Mouse (Mus musculus): ENCODE data around the gene Ctnnbip1.
"Not testable (repeated sequence)": the region's sequence is repeated elsewhere in the genome, so short reads cannot be mapped to it uniquely, and the experiment has no call there.

Gene Ctnnbip1

DNA sequence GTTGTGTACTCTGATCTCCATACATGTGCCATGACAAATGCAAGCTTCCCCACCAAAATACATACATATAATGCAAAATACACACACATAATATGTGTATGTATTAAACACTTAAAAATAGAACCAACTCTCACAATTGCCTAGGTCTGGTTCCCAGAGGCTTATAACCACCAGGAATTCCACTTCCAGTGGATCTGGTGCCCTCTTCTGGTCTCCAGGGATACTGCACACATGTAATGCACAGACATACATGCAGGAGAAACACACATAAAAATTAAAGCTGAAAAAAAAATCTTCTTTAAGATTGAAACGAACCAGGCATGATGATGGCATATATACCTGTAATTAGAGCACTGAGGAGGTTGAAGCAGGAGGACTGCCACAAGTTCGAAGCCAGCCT, 73.5 kb downstream of the Ctnnbip1 start:
- no peak for DNase-seq

DNA sequence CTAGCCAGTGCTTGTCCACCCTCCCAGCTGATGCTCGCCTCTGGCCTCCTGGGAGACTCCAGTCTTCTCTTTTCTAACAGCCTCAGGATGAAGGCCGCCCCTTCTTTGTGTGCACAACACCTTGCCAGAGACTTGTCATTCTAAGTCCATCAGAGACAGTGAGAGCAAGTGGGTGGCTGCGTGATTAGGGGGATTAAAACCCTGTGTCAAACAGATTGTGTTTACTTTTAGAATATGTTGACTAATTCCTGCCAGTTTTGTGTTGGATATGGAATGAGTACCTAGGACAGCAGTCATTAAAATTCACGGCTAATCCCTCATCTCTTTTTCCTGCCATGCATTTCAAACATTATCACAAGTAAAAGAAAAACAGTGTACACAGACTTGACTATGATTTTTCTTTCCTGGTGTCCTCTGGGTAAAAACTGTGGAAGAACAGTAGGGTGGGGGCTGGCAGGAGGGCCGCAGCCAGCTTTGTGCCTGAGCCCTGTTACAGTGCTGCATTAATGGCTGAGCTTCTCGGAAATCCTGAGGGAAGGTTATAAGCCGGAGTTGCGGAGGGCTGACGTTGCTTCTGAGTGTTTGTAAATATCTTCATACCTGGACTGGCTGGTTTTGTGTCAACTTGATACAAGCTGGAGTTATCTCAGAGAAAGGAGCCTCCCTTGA, 77.0 kb downstream of the Ctnnbip1 start:
- DNase-seq, result no peak

DNA sequence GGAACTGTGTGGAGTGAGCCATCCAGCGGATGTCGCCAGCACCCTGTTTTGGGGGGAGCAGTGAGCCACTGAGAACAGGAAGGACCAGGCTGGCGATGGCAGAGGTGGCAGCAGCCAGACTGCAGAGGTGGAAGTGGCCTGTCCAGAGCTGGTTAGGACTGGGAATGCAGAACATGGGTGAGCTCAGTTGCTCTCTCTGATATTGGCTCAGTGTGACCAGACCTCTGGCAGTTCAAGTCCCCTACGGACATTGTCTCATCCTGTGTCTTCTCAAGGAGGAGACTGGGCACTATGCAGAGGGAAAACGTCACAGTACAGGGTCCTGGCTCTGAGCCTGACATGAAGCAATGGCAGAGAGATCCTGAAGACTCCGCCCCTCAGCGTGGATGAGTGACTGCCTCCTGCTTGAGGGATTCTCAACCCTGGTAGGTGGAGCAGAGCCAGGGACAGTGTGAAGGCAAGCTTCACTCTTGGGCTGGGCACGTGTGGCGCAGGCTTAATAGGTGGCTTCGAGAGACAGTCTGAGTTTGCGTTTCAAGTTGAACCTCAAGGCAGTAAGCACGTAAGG, 79.7 kb downstream of the Ctnnbip1 start:
- DNase-seq, result no peak

DNA sequence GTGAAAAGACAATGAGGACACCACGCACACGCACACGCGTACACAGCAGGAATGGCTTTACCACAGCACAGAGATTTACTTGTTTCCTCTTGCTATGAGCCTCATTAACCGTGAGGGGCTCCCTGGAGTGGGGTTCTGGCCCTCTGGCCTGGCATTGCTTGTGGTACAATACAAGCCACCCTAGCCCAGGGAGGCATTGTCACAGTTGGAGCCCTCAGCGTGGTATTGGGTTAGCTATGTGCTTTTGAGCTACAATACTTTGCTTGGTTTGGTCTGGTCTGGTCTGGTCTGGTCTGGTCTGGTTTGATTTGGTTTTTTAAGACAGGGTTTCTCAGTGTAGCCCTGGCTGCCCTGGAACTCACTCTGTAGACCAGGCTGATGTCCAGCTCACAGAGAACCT, 81.5 kb downstream of the Ctnnbip1 start:
- DNase-seq, result no peak

DNA sequence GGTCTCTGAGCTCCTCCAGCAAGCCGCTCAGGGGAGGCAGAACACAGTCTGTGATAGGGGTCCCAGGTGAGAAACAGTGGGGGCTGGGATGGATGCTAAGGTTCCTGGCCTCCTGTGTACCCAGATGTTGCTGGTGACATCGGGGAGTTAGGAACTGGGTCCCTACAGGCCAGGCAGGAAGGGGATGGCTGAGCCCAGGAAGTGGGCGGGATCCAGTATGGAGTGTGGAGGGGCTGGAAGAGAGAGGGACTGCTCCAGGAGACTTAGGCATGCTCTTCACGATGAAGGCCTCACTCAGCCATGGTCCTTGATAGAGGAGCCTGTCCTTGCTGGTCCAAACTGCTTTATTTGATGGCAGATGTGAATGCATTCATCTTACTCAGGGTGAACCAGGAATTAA, 82.1 kb downstream of the Ctnnbip1 start:
- DNase-seq, result no peak

DNA sequence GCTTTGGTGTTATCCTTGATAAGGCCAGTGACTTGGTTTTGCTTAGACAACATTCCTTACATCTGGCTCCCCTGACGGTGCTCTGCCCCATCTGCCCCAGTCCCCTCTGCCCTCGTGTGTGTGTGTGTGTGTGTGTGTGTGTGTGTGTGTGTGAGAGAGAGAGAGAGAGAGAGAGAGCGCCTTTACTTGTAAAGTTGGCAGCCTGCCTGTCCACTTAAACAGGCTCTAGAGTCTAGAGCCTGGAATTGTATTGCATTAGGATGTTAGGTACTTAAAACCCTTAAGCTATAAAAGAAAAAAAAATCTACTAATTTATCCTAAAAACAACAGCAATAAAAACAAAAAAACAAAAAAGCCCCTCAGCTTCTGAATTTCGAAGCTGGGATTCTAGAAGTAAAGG, 83.4 kb downstream of the Ctnnbip1 start:
- no peak for DNase-seq

DNA sequence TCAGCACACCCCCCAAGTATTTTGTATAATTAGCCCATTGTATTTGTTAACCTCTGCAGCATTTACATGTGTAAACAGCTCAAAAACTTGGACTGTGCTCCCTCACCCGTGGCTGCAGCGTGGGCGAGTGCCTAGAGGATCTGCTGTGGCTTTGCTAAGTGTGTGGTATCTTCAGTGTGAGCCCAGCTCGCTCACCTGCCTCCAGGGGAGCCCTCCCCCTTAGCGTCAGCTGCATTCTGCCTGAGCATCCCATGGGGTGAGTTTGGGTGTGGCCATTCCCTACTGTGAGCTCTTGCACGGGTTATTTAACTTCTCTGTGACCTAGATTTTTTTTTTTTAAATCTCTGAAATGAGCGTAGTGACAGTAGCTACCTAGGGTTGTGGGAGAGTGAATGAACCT, 84.2 kb downstream of the Ctnnbip1 start:
- DNase-seq, result no peak

DNA sequence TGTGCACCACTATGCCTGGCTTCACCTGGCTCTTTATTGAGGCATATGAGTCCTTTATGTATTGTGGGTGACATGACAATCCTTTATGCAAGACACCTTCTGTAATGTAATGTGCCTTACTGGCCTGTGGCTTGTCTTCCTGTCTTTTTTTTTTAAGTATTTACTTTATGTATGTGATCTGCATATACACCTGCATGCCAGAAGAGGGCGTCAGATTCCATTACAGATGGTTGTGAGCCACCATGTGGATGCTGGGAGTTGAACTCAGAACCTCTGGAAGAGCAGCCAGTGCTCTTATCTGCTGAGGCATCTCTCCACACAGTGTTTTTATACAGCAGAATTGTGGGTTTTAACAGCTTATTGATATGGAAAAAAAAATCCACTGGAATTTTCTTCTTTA, 85.8 kb downstream of the Ctnnbip1 start:
- no peak for DNase-seq

DNA sequence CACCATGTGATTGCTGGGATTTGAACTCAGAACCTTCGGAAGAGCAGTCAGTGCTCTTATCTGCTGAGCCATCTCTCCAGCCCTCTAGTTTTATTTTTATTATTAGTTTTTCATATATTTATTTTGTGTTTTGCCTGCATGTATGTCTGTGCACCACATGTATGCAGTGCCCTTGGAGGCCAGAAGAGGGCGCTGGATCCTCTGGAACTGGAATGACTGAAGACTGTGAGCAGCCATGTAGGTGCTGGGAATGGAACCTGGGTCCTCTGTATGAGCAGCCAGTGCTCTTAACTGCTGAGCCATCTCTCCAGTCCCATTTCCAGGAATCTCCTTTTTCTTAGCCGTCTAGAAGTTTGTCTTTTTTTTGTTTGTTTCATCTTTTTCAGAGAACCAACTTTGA, 86.5 kb downstream of the Ctnnbip1 start:
- no peak for DNase-seq

DNA sequence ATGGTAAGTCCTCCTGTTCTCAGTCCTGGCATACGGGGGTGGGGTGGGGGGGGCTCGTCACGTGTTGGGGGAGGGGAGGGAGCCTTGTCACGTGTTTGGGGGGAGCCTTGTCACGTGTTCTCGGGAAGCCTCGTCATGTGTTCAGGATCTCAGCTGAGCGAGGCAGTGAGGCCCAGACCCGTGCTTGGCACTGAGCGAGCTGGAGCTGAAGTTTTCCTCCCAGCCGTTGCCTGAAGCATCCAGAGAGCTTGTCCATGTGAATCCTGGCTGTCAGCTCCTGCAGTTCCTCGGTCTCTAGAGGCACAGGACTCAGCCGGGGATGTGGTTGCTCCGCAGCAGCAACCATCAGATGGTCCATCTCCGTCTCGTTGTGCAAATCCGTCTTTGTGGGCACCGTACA, 88.0 kb downstream of the Ctnnbip1 start:
- no peak for DNase-seq

DNA sequence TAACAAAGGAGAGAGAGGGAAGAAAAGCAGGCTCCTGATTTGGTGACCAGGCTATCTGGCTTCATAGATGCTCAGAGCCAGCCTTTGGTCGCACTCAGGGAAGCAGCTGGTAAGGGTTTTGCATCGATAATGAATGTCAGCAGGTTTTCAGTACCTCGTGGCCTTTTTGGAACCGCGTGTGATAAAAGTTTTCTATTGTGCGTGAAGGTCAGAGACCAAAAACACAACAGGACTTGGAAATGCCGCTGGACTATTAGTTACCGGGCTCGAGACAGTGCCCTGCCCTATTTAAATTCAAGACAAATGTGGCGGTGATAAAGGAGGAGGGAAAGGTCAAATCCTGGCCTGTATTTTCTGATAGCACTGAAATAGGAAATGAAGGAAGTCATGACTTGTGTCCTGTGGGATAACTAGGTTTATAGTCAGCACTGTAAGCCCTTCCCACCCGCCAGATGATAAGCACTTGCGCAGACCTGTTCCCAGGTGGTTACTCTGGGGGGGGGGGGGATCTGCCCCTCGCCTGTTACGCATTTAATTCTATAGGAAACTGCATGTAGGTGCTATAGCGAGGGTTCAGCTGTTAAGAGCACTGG, 88.8 kb downstream of the Ctnnbip1 start:
- no peak for DNase-seq

DNA sequence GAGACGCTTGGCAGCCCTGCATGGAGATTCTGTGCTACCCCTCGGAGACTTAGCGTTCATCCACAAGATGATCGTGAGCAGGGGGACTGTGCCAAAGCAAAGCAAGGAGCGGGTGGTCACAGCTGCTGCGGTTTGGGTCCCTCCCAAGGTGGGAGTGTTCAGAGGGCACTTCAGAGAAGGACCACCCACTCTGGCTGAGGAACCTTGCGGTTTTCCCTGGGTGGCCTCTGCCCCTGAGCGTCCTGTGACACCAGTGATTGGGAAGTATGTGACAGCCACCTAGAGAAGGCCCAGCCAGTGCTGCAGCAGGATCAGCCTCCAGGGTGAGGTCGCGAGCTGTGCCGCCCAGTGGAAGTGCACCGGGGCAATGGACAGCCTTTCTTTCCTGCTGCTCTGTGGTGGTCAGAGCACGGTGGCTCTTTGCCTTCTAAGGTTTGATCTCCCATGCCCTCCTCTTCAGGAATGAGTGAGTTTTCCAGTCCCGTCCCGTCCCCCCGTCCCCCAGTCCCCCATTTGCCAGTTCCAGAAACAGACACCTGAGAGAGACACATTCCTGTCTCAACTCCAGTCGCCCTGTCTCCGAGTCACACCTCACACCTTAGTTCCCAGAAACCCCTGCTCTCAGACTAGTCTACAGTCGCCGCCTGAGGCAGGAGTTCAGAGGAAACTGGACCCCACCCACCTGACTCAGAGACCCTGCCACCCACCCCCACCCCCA, 89.7 kb downstream of the Ctnnbip1 start:
- DNase-seq, result no peak

DNA sequence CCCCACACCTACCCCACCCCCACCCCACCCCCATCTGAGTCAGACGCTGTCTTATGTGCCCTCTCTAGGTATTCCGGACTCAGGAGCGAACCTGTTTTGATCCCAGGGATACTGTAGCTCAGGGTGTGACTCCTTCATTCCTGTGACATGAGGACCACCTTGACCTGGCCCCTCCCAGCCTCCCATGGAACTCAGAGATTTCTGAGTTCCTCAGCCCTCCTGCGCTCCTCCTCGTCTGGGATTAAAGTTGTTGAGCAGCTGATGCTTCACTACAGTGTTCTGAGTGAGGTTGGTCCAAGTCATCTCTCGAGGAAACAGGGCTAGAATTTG, 90.2 kb downstream of the Ctnnbip1 start:
- no peak for DNase-seq

DNA sequence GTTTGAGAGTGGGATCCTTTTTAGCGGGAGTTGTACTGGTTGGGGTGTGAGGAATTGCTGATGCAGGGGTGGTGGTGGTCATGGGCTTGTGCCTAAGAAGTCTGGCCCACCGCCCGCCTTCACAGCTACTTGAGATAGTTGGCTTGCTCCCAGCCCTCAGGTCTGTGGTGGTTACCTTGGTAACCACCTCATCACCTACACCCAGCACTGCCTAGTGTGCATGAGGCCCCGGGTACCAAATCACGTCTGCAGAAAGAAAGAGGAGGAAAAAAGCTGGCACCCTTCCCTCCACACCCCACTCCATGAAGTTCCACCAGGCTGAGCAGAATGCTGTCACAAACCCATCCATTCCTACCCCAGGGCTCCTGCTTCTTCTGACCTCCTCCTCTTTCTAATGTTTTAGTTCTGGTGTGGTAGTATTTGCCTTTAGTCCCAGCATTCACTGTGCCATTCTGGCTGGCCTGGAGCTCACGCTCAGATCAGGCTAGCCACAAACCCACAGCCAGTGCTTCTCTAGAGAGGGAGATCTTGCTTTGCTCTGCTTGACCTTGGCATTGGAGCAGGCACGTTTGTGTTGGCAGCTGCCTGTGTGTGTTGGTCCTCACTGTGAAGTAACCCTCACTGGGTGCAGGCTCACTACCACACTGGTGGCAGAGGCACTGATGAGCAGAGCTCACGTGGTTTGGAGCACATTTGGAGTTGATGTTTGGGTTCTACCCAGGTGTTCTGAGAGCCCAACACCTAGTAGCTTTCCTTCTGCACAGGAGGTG, 91.4 kb downstream of the Ctnnbip1 start:
- DNase-seq, result no peak

DNA sequence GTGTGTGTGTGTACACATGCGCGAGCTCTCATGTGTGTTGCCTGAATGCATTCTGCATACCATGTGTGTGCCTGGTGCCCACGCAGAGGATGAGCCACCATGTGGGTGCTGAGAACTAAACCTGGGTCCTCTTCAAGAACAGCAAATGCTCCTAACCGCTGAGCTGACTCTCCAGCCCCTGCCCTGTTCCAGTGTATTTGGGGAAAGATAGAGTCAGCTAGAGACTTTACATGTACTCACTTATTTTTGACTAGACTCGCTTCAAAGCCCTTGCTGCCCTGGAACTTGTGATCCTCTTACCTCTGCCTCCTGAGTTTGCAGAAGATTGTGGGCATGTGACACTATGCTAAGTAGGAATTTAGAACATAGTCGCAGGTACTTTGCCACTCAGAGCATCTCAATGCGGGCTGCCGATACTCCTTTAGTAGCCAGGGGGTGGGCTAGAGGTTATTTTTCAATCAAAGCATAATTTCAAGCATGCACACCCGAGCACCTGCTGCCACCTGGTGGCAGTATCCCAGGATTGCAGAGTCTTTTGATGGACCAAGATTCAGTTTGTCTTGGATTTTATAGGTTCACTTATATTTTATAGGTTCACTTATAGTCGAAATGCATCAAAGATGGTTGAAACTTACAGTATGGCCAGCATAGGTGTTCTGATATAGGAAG, 93.5 kb downstream of the Ctnnbip1 start:
- DNase-seq, result no peak

DNA sequence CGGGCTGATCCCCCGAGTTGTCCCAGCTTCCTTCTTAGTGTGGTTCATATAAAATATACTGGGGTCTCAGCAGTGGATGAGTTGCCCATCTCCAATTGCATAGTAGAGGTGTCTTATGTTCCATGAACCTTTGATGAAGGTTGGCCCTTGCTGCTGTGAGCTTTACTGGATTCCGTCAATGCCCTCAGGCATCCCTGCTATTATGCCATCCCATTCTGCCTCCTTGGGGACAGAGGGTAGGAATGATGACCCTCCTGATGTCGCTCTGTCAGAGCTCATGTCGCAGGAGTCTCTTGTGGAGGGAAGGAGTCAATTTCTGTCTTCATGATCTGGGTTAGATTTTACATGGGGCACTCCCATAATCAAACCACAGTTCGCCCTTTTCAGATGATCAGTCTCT, 95.5 kb downstream of the Ctnnbip1 start:
- DNase-seq, result not testable (repeated sequence)

DNA sequence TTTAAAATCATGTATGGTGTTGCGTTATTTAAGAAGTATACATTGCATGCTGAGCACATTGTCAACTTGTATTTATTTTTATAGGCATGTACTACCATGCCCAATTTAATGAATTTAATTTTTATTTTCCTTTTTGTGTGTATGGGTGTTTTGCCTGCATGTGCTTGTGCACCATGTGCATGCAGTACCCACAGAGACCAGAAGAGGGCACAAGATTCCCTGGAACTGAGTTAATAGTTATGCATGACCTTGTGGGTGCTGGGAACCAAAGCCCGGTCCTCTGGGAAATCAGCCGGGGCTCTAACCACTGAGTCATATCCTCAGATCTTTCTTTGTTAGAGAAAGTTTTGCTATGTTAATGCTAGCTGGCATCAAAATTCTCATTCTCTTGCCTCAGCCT, 96.8 kb downstream of the Ctnnbip1 start:
- no peak for DNase-seq

Data from cerebellum, adult 11-12 months (tissue).